ENCODE assay signal across 8 mouse cellular contexts in the genomic region with DNA sequence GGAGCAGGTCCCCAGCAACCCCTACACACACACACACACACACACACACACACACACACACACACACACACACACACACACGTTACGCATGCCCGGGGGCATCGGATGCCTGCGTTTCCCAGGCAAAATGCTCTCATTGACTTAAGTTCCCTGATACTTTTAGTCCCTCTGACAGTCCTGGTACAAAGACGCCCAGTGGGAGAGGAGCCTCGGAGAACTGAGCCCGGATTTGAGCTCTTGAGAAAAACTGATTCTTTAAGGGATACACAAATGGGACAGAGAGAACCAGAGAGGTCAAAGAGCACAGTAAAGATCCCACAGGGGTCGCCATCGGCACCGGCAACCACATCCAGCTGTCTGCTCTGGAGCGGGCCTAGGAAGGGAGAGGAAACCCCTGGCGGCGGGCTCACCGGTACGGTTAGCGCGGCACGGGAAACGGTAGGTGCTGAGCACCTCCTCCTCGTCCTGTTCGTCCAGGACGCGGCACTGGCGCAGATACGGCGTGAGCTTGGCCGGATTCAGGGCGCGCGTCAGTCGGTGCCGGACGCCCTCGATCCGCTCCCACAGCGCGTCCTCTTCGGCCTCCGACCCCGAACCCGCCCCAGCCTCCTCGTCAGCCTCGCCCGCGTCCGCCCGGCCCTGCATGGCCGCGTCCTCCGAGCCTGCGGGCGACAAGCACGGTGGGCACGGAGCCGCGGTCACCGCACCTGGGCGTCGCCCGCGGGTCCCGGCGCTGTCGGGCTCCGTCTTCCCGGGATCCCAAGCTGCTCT. TPM values are rescaled to one million over a fixed set of nuclear protein-coding genes. Genes with fewer than 3 reads are reported as not detected.
DNase-seq lines count a peak whose midpoint lies in the region; ATAC-seq lines count a peak whose summit lies in the region.

No protein-coding gene starts in this region.

- no peak overlapping the region for H3K27ac ChIP-seq in liver, embryonic 12.5 days

- H3K9me3 ChIP-seq in liver, embryonic 12.5 days (replicated peaks) = no peaks in the 10 kb centered on the region

- no peaks in the 10 kb centered on the region for H3K36me3 ChIP-seq in liver, embryonic 12.5 days

- H3K9ac ChIP-seq in liver, embryonic 12.5 days = peak overlapping the region; percentile 53

- DNase-seq in adrenal gland, adult (ENCODE audit: inconsistent age in 2 of 2, low spot score in 1 of 2) = peak; percentile 38 to 76
- no peak for DNase-seq in adrenal gland, postnatal 4 days (ENCODE audit: low spot score in 2 of 2)
- peak; percentile 24 for DNase-seq in embryo, embryonic 10.5 days (ENCODE audit: low spot score)
- peak; percentile 55 for DNase-seq in heart, postnatal 4 days
- DNase-seq in neural tube, embryonic 10.5 days (ENCODE audit: extremely low spot score, low spot score) = peak; percentile 47
- no peak for DNase-seq in right cerebral cortex, postnatal 4 days
- DNase-seq in left cerebral cortex, adult 18-20 months (ENCODE audit: low spot score in 2 of 2) = no peak

- H3K4me2 ChIP-seq in liver, embryonic 12.5 days = peak overlapping the region; percentile 78

- peak overlapping the region; percentile 60 for H3K4me3 ChIP-seq in liver, embryonic 12.5 days

- peaks cover 28% of the 10 kb centered on the region for H3K4me1 ChIP-seq in liver, embryonic 12.5 days

- 6% methylated on average over 67 of the region's 67 CpGs for WGBS in liver, embryonic 12.5 days (ENCODE audit: insufficient replicate concordance)

- peaks cover 78% of the 10 kb centered on the region for H3K27me3 ChIP-seq in liver, embryonic 12.5 days (replicated peaks)

- ATAC-seq in liver, embryonic 12.5 days = no peak

RNA-seq across cellular contexts. Expression of a gene that starts 0.7 kb away (rescaled TPM):
- 10 to 100 TPM; 11.8 to 14.5 TPM for total RNA-seq in adrenal gland, postnatal 4 days (2021)
- total RNA-seq in heart, postnatal 4 days (2021) = 10 to 100 TPM; 15.9 to 18.8 TPM
- 2.3 and 2.5 TPM in 2 replicates for polyA plus RNA-seq in liver, embryonic 12.5 days (2016; fragmentation: Nextera tagmentation; extraction: Ambion mirVana)
- total RNA-seq in left cerebral cortex, adult 18-20 months (2021) = 1 to 10 TPM; 4.8 to 4.9 TPM

RNA-seq across cellular contexts. Expression of a gene that starts 28.9 kb away (rescaled TPM):
- 10 to 100 TPM; 18.3 to 20.0 TPM for total RNA-seq in adrenal gland, postnatal 4 days (2021)
- 10 to 100 TPM; 17.6 to 18.1 TPM for total RNA-seq in heart, postnatal 4 days (2021)
- 11.0 and 11.7 TPM in 2 replicates for polyA plus RNA-seq in liver, embryonic 12.5 days (2016; fragmentation: Nextera tagmentation; extraction: Ambion mirVana)
- total RNA-seq in left cerebral cortex, adult 18-20 months (2021) = 1 to 10 TPM; 3.8 to 4.2 TPM

RNA-seq across cellular contexts. Expression of a gene that starts 40.3 kb away (rescaled TPM):
- total RNA-seq in adrenal gland, postnatal 4 days (2021) = 10 to 100 TPM; 56.7 to 59.1 TPM
- total RNA-seq in heart, postnatal 4 days (2021) = 10 to 100 TPM; 55.3 to 59.9 TPM
- polyA plus RNA-seq in liver, embryonic 12.5 days (2016; fragmentation: Nextera tagmentation; extraction: Ambion mirVana) = 17.6 and 18.1 TPM in 2 replicates
- 10 to 100 TPM; 15.3 to 16.3 TPM for total RNA-seq in left cerebral cortex, adult 18-20 months (2021)

RNA-seq across cellular contexts. Expression of a gene that starts 53.2 kb away (rescaled TPM):
- 1 to 10 TPM; 2.6 to 2.9 TPM for total RNA-seq in adrenal gland, postnatal 4 days (2021)
- total RNA-seq in heart, postnatal 4 days (2021) = not detected
- 7.0 and 9.5 TPM in 2 replicates for polyA plus RNA-seq in liver, embryonic 12.5 days (2016; fragmentation: Nextera tagmentation; extraction: Ambion mirVana)
- not detected for total RNA-seq in left cerebral cortex, adult 18-20 months (2021)

Comparison
In these comparisons a context has a peak if more than half of its experiments do, and no peak if none do; other contexts are left out.
1. DNase-seq: peak in adrenal gland, adult (2 of 2), embryo, embryonic 10.5 days (single experiment), heart, postnatal 4 days (single experiment) and neural tube, embryonic 10.5 days (single experiment); none in adrenal gland, postnatal 4 days (0 of 2), right cerebral cortex, postnatal 4 days (single experiment) and left cerebral cortex, adult 18-20 months (0 of 2).